Mouse (Mus musculus): ENCODE measurements at regions not wholly inside any gene's neighbourhood (a gene's known extent, or its start where the extent isn't known, plus 50 kb on each side); places are given as distances from the start of the nearest gene placed in this dataset.

GRCm38 (mm10) chr11:90088473-90088872 is 58.3 kb downstream of the Tmem100 start:
- H3K4me1 ChIP-seq (ENCODE audit: control insufficient read depth, insufficient read depth, low read length) = no peaks in the 10 kb centered on the region
- no peak overlapping the region for H3K4me3 ChIP-seq (ENCODE audit: low read depth, low read length)
- no peak overlapping the region for H3K27ac ChIP-seq (replicated peaks; ENCODE audit: low read depth, low read length)
- H3K9ac ChIP-seq (replicated peaks; ENCODE audit: low read length) = no peak overlapping the region
- H3K4me2 ChIP-seq (ENCODE audit: low read depth, low read length) = no peak overlapping the region
- ATAC-seq (replicated peaks; ENCODE audit: insufficient number of reproducible peaks, low FRiP score, low TSS enrichment, low read depth) = no peak
- WGBS = 85% methylated on average over 4 of the region's 4 CpGs
- H3K36me3 ChIP-seq (replicated peaks; ENCODE audit: control insufficient read depth, insufficient read depth, low read depth, low read length) = no peaks in the 10 kb centered on the region
- H3K27me3 ChIP-seq (ENCODE audit: control insufficient read depth, insufficient read depth, low read length) = no peaks in the 10 kb centered on the region
- H3K9me3 ChIP-seq (replicated peaks; ENCODE audit: control insufficient read depth, low read length) = no peaks in the 10 kb centered on the region
- no peak for DNase-seq (ENCODE audit: low spot score)

- no peak overlapping the region for H3K4me3 ChIP-seq (ENCODE audit: low read depth, low read length)
- no peak overlapping the region for H3K9ac ChIP-seq (replicated peaks; ENCODE audit: low read length)
- no peaks in the 10 kb centered on the region for H3K27me3 ChIP-seq (ENCODE audit: control insufficient read depth, insufficient read depth, low read length)
- no peak overlapping the region for H3K4me2 ChIP-seq (ENCODE audit: low read depth, low read length)
- ATAC-seq (replicated peaks; ENCODE audit: insufficient number of reproducible peaks, low FRiP score, low TSS enrichment, low read depth) (no peak), DNase-seq (ENCODE audit: low spot score) (no peak)
- no peaks in the 10 kb centered on the region for H3K36me3 ChIP-seq (replicated peaks; ENCODE audit: control insufficient read depth, insufficient read depth, low read depth, low read length)
- no peaks in the 10 kb centered on the region for H3K4me1 ChIP-seq (ENCODE audit: control insufficient read depth, insufficient read depth, low read length)
- no peaks in the 10 kb centered on the region for H3K9me3 ChIP-seq (replicated peaks; ENCODE audit: control insufficient read depth, low read length)
- WGBS = 82% methylated on average over 7 of the region's 7 CpGs
- no peak overlapping the region for H3K27ac ChIP-seq (replicated peaks; ENCODE audit: low read depth, low read length)
These were observed 63.9 kb downstream of the Tmem100 start for GRCm38 (mm10) chr11:90094052-90094451.

- no peak for DNase-seq (ENCODE audit: low spot score)
- H3K27me3 ChIP-seq (ENCODE audit: control insufficient read depth, insufficient read depth, low read length) = no peaks in the 10 kb centered on the region
- WGBS = 78% methylated on average over 7 of the region's 7 CpGs
- H3K27ac ChIP-seq (replicated peaks; ENCODE audit: low read depth, low read length) = no peak overlapping the region
- no peaks in the 10 kb centered on the region for H3K9me3 ChIP-seq (replicated peaks; ENCODE audit: control insufficient read depth, low read length)
- H3K9ac ChIP-seq (replicated peaks; ENCODE audit: low read length) = no peak overlapping the region
- no peak overlapping the region for H3K4me3 ChIP-seq (ENCODE audit: low read depth, low read length)
- no peaks in the 10 kb centered on the region for H3K36me3 ChIP-seq (replicated peaks; ENCODE audit: control insufficient read depth, insufficient read depth, low read depth, low read length)
- no peaks in the 10 kb centered on the region for H3K4me1 ChIP-seq (ENCODE audit: control insufficient read depth, insufficient read depth, low read length)
- no peak for ATAC-seq (replicated peaks; ENCODE audit: insufficient number of reproducible peaks, low FRiP score, low TSS enrichment, low read depth)
- no peak overlapping the region for H3K4me2 ChIP-seq (ENCODE audit: low read depth, low read length)
These were observed 64.7 kb downstream of the Tmem100 start for GRCm38 (mm10) chr11:90094700-90095355.

- no peaks in the 10 kb centered on the region for H3K27me3 ChIP-seq (ENCODE audit: control insufficient read depth, insufficient read depth, low read length)
- DNase-seq (ENCODE audit: low spot score) = no peak
- no peak overlapping the region for H3K27ac ChIP-seq (replicated peaks; ENCODE audit: low read depth, low read length)
- ATAC-seq (replicated peaks; ENCODE audit: insufficient number of reproducible peaks, low FRiP score, low TSS enrichment, low read depth) = no peak
- H3K9me3 ChIP-seq (replicated peaks; ENCODE audit: control insufficient read depth, low read length) = no peaks in the 10 kb centered on the region
- no peak overlapping the region for H3K4me2 ChIP-seq (ENCODE audit: low read depth, low read length)
- no peak overlapping the region for H3K9ac ChIP-seq (replicated peaks; ENCODE audit: low read length)
- 57% methylated on average over 7 of the region's 7 CpGs for WGBS
- H3K4me1 ChIP-seq (ENCODE audit: control insufficient read depth, insufficient read depth, low read length) = no peaks in the 10 kb centered on the region
- H3K4me3 ChIP-seq (ENCODE audit: low read depth, low read length) = no peak overlapping the region
- H3K36me3 ChIP-seq (replicated peaks; ENCODE audit: control insufficient read depth, insufficient read depth, low read depth, low read length) = no peaks in the 10 kb centered on the region
These were observed 68.3 kb downstream of the Tmem100 start for GRCm38 (mm10) chr11:90098471-90098870.

- no peaks in the 10 kb centered on the region for H3K27me3 ChIP-seq (ENCODE audit: control insufficient read depth, insufficient read depth, low read length)
- no peak overlapping the region for H3K4me3 ChIP-seq (ENCODE audit: low read depth, low read length)
- no peak for ATAC-seq (replicated peaks; ENCODE audit: insufficient number of reproducible peaks, low FRiP score, low TSS enrichment, low read depth)
- no peaks in the 10 kb centered on the region for H3K4me1 ChIP-seq (ENCODE audit: control insufficient read depth, insufficient read depth, low read length)
- H3K27ac ChIP-seq (replicated peaks; ENCODE audit: low read depth, low read length) = no peak overlapping the region
- no peaks in the 10 kb centered on the region for H3K36me3 ChIP-seq (replicated peaks; ENCODE audit: control insufficient read depth, insufficient read depth, low read depth, low read length)
- H3K4me2 ChIP-seq (ENCODE audit: low read depth, low read length) = no peak overlapping the region
- WGBS = 25% methylated on average over 1 of the region's 1 CpGs
- no peaks in the 10 kb centered on the region for H3K9me3 ChIP-seq (replicated peaks; ENCODE audit: control insufficient read depth, low read length)
- H3K9ac ChIP-seq (replicated peaks; ENCODE audit: low read length) = no peak overlapping the region
- DNase-seq (ENCODE audit: low spot score) = peak; percentile 14
These were observed 69.0 kb downstream of the Tmem100 start for GRCm38 (mm10) chr11:90099178-90099577.

GRCm38 (mm10) chr11:90100161-90100560 is 70.0 kb downstream of the Tmem100 start:
- Histone ChIP-seq H3K27me3 (ENCODE audit: control insufficient read depth, insufficient read depth, low read length) (no peaks in the 10 kb centered on the region), H3K27ac (replicated peaks; ENCODE audit: low read depth, low read length) (no peak overlapping the region), H3K4me1 (ENCODE audit: control insufficient read depth, insufficient read depth, low read length) (no peaks in the 10 kb centered on the region), H3K9ac (replicated peaks; ENCODE audit: low read length) (no peak overlapping the region), H3K4me2 (ENCODE audit: low read depth, low read length) (no peak overlapping the region), H3K36me3 (replicated peaks; ENCODE audit: control insufficient read depth, insufficient read depth, low read depth, low read length) (no peaks in the 10 kb centered on the region), H3K9me3 (replicated peaks; ENCODE audit: control insufficient read depth, low read length) (no peaks in the 10 kb centered on the region), H3K4me3 (ENCODE audit: low read depth, low read length) (no peak overlapping the region)
- no peak for DNase-seq (ENCODE audit: low spot score)
- ATAC-seq (replicated peaks; ENCODE audit: insufficient number of reproducible peaks, low FRiP score, low TSS enrichment, low read depth) = no peak
- 86% methylated on average over 2 of the region's 2 CpGs for WGBS

GRCm38 (mm10) chr11:90101284-90101683 is 71.1 kb downstream of the Tmem100 start:
- Histone ChIP-seq H3K9ac (replicated peaks; ENCODE audit: low read length) (no peak overlapping the region), H3K4me2 (ENCODE audit: low read depth, low read length) (no peak overlapping the region), H3K36me3 (replicated peaks; ENCODE audit: control insufficient read depth, insufficient read depth, low read depth, low read length) (no peaks in the 10 kb centered on the region), H3K4me1 (ENCODE audit: control insufficient read depth, insufficient read depth, low read length) (no peaks in the 10 kb centered on the region), H3K27ac (replicated peaks; ENCODE audit: low read depth, low read length) (no peak overlapping the region), H3K27me3 (ENCODE audit: control insufficient read depth, insufficient read depth, low read length) (no peaks in the 10 kb centered on the region), H3K9me3 (replicated peaks; ENCODE audit: control insufficient read depth, low read length) (no peaks in the 10 kb centered on the region), H3K4me3 (ENCODE audit: low read depth, low read length) (no peak overlapping the region)
- DNase-seq (ENCODE audit: low spot score) (peak; percentile 39), ATAC-seq (replicated peaks; ENCODE audit: insufficient number of reproducible peaks, low FRiP score, low TSS enrichment, low read depth) (no peak)
- 34% methylated on average over 8 of the region's 8 CpGs for WGBS

- no peak overlapping the region for H3K27ac ChIP-seq (replicated peaks; ENCODE audit: low read depth, low read length)
- H3K9me3 ChIP-seq (replicated peaks; ENCODE audit: control insufficient read depth, low read length) = no peaks in the 10 kb centered on the region
- no peaks in the 10 kb centered on the region for H3K36me3 ChIP-seq (replicated peaks; ENCODE audit: control insufficient read depth, insufficient read depth, low read depth, low read length)
- no peak for ATAC-seq (replicated peaks; ENCODE audit: insufficient number of reproducible peaks, low FRiP score, low TSS enrichment, low read depth)
- no peak overlapping the region for H3K9ac ChIP-seq (replicated peaks; ENCODE audit: low read length)
- 53% methylated on average over 12 of the region's 12 CpGs for WGBS
- no peaks in the 10 kb centered on the region for H3K27me3 ChIP-seq (ENCODE audit: control insufficient read depth, insufficient read depth, low read length)
- DNase-seq (ENCODE audit: low spot score) = no peak
- H3K4me2 ChIP-seq (ENCODE audit: low read depth, low read length) = no peak overlapping the region
- no peaks in the 10 kb centered on the region for H3K4me1 ChIP-seq (ENCODE audit: control insufficient read depth, insufficient read depth, low read length)
- H3K4me3 ChIP-seq (ENCODE audit: low read depth, low read length) = no peak overlapping the region
These were observed 76.1 kb downstream of the Tmem100 start for GRCm38 (mm10) chr11:90106063-90106798.
